Mouse (Mus musculus) stomach, embryonic 16.5 days (tissue): ENCODE results near the gene Rasl10a. TPM values are rescaled to one million over a fixed set of nuclear protein-coding genes. Genes with fewer than 3 reads are reported as not detected.

Experiments
- ATAC-seq: fragments of 200-750 bp; cut with Nextera tagmentation; 2 replicates; pipeline ENCODE4 v1.8.0; 2017; ENCODE audit warnings: moderate number of reproducible peaks, moderate TSS enrichment; ENCODE audit not compliant: insufficient read depth, low FRiP score
- H3K27ac ChIP-seq: fragments of 300-500 bp; sonication (generic); 2 replicates; pipeline ENCODE4 v1.5.1; 2014; ENCODE audit warnings: low read length
- H3K27me3 ChIP-seq: fragments of 300-500 bp; sonication (generic); 2 replicates; pipeline ENCODE4 v1.6.1; 2014; ENCODE audit warnings: low read length, control low read depth, mixed read lengths; ENCODE audit not compliant: control insufficient read depth, insufficient read depth
- H3K36me3 ChIP-seq: fragments of 300-500 bp; sonication (generic); 2 replicates; pipeline ENCODE4 v1.6.1; 2014; ENCODE audit warnings: low read length; ENCODE audit not compliant: control insufficient read depth, insufficient read depth
- H3K4me1 ChIP-seq: fragments of 300-500 bp; sonication (generic); 2 replicates; pipeline ENCODE4 v1.6.1; 2014; ENCODE audit warnings: low read length, control low read depth, mixed read lengths; ENCODE audit not compliant: control insufficient read depth, insufficient read depth
- H3K4me2 ChIP-seq: fragments of 300-500 bp; sonication (generic); 2 replicates; pipeline ENCODE4 v1.6.1; 2014; ENCODE audit warnings: low read depth, low read length, mixed read lengths
- H3K4me3 ChIP-seq: fragments of 300-500 bp; sonication (generic); replicated peaks from 2 replicates; pipeline ENCODE4 v1.5.1; 2014; ENCODE audit warnings: mild to moderate bottlenecking, low read length
- H3K9ac ChIP-seq: fragments of 300-500 bp; sonication (generic); 2 replicates; pipeline ENCODE4 v1.6.1; 2014; ENCODE audit warnings: low read length
- H3K9me3 ChIP-seq: fragments of 300-500 bp; sonication (generic); replicated peaks from 2 replicates; pipeline ENCODE4 v1.6.1; 2016; ENCODE audit warnings: low read length, control low read depth; ENCODE audit not compliant: control insufficient read depth
- WGBS: fragments of 180-500 bp; shearing (Covaris S2); extraction: QIAGEN DNeasy Blood & Tissue Kit; methylation state at CpG from one replicate; pipeline ENCODE4 v1.1.7; 2014; 5-methylcytosine and 5-hydroxymethylcytosine counted together
- polyA plus RNA-seq: library from polyadenylated mRNA; unstranded; fragments of >200 nt; fragmentation: Nextera tagmentation; extraction: Ambion mirVana; gene quantifications from 2 replicates; pipeline ENCODE4 v1.2.1, GENCODE M21; 2015

Gene Rasl10a
- polyA plus RNA-seq, 1 experiment from 2014 or later = 1.8 TPM

DNA sequence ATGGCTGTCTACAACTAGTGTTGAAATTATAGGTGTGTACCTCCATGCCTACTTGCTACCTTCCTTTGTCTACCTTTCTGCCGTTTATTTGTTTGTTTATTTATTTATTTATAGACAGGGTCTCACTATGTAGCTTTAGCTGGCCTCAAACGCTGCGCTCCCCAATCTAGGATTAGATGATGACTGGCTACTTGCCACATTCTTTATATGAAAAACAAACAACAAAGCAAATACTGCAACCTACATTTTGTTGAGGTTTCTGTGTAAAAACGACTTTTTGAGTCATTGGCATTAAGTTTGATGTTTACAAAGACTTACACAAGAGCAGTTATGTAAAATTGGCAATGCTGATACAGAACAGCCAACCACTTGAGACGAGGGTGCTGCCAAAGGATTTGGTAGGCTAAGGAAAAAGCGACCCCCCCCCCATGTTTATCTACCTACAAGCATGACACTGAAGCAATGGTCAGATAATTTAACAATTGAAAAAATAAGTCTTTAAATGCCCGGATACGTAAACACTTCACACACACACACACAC lies 38.6 kb downstream of the Rasl10a start:
- peak overlapping the region; percentile 83 for H3K4me2 ChIP-seq
- peaks cover 36% of the 10 kb centered on the region for H3K4me1 ChIP-seq
- H3K9me3 ChIP-seq = no peaks in the 10 kb centered on the region
- H3K27ac ChIP-seq = no peak overlapping the region
- peak overlapping the region; percentile 97; the same call in 1 of the 2 replicates for H3K4me3 ChIP-seq
- peak overlapping the region; percentile 100; the same call in 1 of the 2 replicates for H3K9ac ChIP-seq
- ATAC-seq = no peak
- peaks cover 9% of the 10 kb centered on the region; the same call in 1 of the 2 replicates for H3K36me3 ChIP-seq
- no peaks in the 10 kb centered on the region for H3K27me3 ChIP-seq
- WGBS = 46% methylated on average over 8 of the region's 8 CpGs

DNA sequence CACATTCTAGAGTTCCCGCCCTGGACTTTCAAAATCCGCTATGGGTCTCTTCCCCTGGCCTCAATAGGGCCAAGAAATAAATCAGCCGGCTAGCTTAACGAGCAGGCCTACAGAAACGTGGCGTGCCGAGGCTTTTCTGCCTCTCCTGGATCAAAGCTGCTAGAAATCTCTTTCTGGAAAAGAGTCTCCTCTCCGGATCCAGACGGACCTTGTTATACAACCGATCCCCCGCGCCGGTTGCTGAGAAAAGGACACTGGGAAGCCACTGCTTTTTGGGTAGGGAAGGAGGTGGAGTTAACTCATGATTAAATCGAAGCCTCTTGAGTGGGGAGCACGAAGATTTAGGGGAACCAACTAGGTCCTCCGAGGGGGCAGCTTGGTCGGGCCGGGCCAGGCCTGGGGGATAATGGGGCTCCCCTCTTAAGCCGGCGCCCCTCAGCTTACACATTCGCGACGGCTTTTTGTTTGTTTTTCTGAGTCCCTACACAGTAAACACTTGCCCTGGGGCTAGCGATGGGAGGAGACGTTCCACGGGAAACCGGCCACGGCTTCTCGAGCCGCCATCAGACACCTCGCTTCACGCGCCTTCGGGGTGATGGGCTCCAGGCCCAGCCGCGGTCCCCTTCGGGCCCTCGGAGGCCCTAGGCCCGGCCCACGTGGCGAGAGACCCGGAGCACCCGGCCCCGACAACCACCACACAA lies 40.3 kb downstream of the Rasl10a start:
- Histone ChIP-seq H3K4me1 (peaks cover 36% of the 10 kb centered on the region), H3K9ac (peak overlapping the region; percentile 100), H3K27ac (peak overlapping the region; percentile 98), H3K4me2 (peak overlapping the region; percentile 83), H3K9me3 (no peaks in the 10 kb centered on the region), H3K4me3 (peak overlapping the region; percentile 97), H3K27me3 (no peaks in the 10 kb centered on the region), H3K36me3 (no peaks in the 10 kb centered on the region)
- under 1% methylated on average over 44 of the region's 44 CpGs for WGBS
- no peak; the same call in 1 of the 2 replicates for ATAC-seq

DNA sequence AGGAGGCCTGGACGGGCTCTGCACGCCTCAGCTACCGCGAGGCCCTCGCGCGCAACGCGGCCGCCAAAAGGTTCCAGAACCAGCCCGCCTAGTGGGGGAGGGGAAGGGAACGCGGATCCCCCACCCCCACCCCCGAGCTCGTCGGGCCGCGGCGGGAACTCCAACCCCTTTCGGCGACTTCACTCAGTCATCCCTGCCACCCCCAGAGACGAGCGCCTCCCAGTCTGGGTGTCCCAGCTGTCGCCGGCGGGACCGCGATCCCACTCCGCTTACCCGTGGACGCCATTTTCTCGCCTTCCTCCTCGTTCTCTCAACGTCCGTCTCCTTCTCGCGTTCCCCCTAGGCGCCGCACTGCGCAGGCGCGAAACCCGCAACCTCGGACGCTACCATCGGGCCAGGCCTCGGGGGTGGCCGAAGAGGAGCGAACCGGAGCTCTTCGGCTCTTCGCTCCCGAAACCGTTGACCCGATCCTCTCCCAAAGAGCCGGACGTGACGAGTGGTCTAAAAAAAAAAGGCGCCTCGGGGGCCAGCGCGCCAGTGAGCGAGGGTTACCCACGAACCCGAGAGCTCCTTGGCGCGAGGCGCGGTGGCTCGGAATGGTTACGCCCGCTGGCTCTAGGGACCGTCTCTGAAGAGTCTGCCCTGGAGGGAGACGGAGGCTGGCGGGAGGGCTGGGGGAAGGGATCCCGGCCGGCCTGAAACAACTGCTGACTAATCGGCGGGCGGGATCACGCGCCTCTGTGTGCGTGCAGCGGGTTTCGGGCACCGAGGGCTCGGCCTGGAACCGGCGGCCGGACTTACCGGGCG lies 41.0 kb downstream of the Rasl10a start, which contains the start of the genes Rhbdd3 and Ewsr1:
Gene Rhbdd3 (plus strand): TSS at position 191 of the 807 bp plus-strand sequence.
Gene Ewsr1 (minus strand): TSS at position 531 of the 807 bp plus-strand sequence.
- ATAC-seq = peak; percentile 92
- under 1% methylated on average over 79 of the region's 92 CpGs for WGBS
- no peaks in the 10 kb centered on the region for H3K9me3 ChIP-seq

DNA sequence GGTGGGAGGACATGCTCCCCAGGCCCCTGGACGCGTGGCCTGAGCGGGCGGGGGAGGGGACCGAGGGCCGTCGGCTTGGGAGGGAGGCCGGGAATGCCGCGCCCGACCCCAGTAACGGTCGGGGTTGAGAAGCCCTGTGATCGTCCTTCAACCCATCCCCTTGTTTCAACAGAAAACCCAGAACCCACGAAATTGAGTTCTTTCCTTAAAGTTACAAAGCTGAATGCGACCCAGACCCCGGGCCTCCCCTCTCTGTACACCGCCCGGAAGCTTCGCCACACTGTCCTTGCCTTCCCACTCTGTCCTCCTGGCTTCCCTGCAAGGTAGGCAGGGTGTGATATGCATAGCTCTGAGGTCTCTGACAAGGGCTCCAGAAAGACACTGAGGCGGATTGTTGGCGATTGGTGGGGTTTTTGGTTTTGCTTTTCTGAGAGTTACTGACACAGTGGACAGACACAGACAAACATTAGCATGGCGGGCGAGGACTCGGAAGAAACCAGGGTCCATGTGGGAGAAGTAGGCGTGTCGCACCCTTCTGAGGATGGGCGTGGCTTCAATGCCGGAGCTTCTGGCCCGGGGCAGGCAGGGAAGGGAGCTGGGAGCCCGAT lies 41.8 kb downstream of the Rasl10a start:
- peak overlapping the region; percentile 100 for H3K9ac ChIP-seq
- peaks cover 32% of the 10 kb centered on the region for H3K4me1 ChIP-seq
- peak; percentile 78 for ATAC-seq
- H3K4me2 ChIP-seq = peak overlapping the region; percentile 88
- H3K27me3 ChIP-seq = no peaks in the 10 kb centered on the region
- H3K9me3 ChIP-seq = no peaks in the 10 kb centered on the region
- no peaks in the 10 kb centered on the region for H3K36me3 ChIP-seq
- under 1% methylated on average over 31 of the region's 31 CpGs for WGBS
- H3K4me3 ChIP-seq = peak overlapping the region; percentile 97
- H3K27ac ChIP-seq = peak overlapping the region; percentile 98

More for the DNA sequence above, 41.0 kb downstream of the Rasl10a start, which contains the start of the genes Rhbdd3 and Ewsr1:
- peak within 1 kb of the TSS; percentile 100 for H3K9ac ChIP-seq
- no peaks in the 10 kb centered on the region for H3K27me3 ChIP-seq
- no peaks in the 10 kb centered on the region for H3K36me3 ChIP-seq
- peak within 1 kb of the TSS; percentile 97 for H3K4me3 ChIP-seq
- H3K27ac ChIP-seq = peak within 1 kb of the TSS; percentile 98
- H3K4me1 ChIP-seq = peaks cover 32% of the 10 kb centered on the region
- H3K4me2 ChIP-seq = peak within 1 kb of the TSS; percentile 88

DNA sequence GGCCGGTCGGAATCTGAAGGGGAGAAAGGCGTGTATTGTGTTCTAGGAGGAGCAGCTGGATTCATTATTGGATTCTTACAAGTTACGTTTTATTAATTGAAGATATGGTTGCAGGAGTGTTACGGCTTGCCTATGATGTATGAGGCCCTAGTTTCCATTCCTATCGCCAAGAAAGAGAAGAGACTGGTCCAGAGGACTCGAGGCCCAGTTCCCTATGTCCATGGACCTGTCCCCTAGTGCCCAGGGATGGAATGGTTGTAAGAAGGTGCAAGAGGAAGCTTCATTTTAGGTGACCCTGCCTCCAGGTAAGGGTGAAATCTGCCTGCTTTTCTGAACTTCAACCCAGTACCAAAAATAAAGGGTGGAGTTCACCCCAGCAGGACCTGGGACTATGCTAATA lies 42.4 kb downstream of the Rasl10a start:
- Histone ChIP-seq H3K9me3 (no peaks in the 10 kb centered on the region), H3K36me3 (no peaks in the 10 kb centered on the region), H3K27me3 (no peaks in the 10 kb centered on the region), H3K9ac (peak overlapping the region; percentile 100), H3K4me1 (peaks cover 32% of the 10 kb centered on the region), H3K4me3 (peak overlapping the region; percentile 97), H3K4me2 (peak overlapping the region; percentile 88), H3K27ac (peak overlapping the region; percentile 98)
- WGBS = under 1% methylated on average over 7 of the region's 7 CpGs
- ATAC-seq = no peak

DNA sequence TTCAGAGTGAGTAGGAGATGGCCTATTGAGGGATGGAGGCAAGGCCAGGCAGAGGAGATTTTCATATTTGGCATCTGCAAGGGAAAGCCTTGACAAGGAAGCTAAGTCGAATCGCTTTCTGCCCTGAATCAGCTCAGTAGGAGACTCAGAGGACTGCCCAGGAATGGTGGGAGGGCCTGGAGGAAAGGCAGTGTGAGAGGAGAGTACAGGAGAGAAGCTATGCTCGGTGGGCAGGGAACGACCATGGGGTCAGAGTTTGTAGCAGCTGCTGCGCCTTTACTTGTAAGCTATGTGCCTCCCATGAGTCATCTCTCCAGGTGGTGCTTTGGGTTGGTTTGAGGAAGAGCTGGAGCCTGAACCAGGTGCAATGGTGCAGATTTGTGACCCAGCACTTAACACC lies 42.9 kb downstream of the Rasl10a start:
- Histone ChIP-seq H3K9ac (peak overlapping the region; percentile 100; the same call in 1 of the 2 replicates), H3K9me3 (no peaks in the 10 kb centered on the region), H3K27ac (peak overlapping the region; percentile 98; the same call in 1 of the 2 replicates), H3K4me1 (peaks cover 31% of the 10 kb centered on the region), H3K4me2 (peak overlapping the region; percentile 88), H3K36me3 (no peaks in the 10 kb centered on the region), H3K27me3 (no peaks in the 10 kb centered on the region), H3K4me3 (peak overlapping the region; percentile 97)
- WGBS = 43% methylated on average over 5 of the region's 5 CpGs
- ATAC-seq = no peak

DNA sequence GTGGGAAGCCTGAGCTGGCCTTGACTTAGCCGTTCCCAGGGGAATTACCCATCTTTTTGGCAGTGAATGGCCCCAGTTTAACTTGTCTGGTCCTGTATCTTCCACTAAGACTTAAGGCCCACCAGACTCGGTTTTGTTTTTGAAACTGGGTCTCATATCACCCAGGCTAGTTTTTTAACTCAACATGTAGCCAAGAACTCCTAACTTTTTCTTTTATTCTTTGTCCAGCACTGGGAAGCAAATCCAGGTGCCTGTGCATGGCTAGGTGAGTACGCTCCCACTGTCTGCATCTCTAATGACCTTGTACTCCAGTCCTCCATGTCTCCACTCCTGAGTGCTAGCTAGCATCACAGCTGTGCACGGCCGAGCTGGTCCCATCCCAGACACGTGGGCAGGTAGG lies 43.7 kb downstream of the Rasl10a start:
- no peak overlapping the region for H3K4me2 ChIP-seq
- H3K36me3 ChIP-seq = no peaks in the 10 kb centered on the region
- H3K27ac ChIP-seq = no peak overlapping the region
- H3K27me3 ChIP-seq = no peaks in the 10 kb centered on the region
- H3K9me3 ChIP-seq = no peaks in the 10 kb centered on the region
- H3K4me3 ChIP-seq = no peak overlapping the region
- H3K9ac ChIP-seq = 0 out of 2 replicates have a peak overlapping the region, but pooled peaks have one; percentile 100
- H3K4me1 ChIP-seq = peaks cover 25% of the 10 kb centered on the region
- ATAC-seq = no peak
- 78% methylated on average over 6 of the region's 6 CpGs for WGBS

DNA sequence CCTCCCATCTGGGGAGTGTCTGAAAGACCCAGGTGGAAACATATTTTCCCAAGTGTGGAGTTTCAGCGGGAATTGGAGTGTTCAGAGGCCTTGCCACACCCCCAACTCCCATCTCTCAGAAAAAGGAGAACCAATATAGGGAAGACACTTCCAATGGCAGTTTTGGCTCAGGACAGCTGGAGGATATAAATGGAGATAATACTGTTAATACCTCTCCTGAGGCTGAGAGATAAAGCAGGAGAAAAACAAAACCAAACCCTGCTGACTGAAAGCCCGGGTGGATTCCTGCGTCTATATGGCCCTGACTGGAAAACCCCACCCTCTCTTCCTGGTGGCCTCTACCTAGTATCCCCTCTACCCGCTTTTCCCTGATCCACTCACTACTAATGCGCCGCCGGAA lies 44.5 kb downstream of the Rasl10a start:
- H3K36me3 ChIP-seq = no peaks in the 10 kb centered on the region
- H3K9ac ChIP-seq = no peak overlapping the region
- no peak for ATAC-seq
- H3K27ac ChIP-seq = no peak overlapping the region
- WGBS = 86% methylated on average over 7 of the region's 7 CpGs
- peaks cover 17% of the 10 kb centered on the region; the same call in 1 of the 2 replicates for H3K4me1 ChIP-seq
- no peaks in the 10 kb centered on the region for H3K27me3 ChIP-seq
- no peak overlapping the region for H3K4me3 ChIP-seq
- H3K4me2 ChIP-seq = no peak overlapping the region
- no peaks in the 10 kb centered on the region for H3K9me3 ChIP-seq
